8 mouse cellular contexts compared by ENCODE assay signal in the genomic region with DNA sequence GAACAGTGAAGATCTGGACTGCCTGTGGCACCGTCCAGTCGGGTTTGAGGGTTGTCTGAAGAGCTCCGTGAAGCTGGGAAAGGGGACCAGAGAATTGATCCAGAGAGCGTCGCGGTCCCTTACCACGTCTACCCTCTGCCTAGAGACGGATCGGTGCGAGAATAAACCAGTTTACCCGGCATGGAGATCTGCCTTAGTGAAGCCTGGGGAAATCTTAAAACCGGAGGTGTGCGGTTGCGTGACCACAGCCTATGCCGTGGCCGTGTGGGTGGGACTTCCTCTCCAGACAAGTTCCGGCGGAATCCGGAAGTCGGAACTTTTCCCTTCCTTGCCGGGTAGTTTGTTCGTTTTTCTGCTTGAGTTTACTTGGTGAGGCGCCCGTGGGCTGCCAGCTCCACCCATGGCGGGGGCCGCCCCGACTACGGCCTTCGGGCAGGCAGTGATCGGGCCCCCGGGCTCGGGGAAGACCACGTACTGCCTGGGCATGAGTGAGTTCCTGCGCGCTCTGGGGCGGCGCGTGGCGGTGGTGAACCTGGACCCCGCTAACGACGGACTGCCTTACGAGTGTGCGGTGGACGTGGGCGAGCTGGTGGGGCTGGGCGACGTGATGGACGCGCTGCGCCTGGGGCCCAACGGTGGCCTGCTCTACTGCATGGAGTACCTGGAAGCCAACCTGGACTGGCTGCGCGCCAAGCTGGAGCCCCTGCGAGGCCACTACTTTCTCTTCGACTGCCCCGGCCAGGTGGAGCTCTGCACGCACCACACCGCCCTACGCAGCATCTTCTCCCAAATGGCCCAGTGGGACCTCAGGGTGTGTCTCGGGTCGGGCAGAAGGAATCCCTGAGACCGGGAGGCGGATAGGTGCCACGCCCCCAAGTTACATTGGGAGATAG. TPM values are rescaled to one million over a fixed set of nuclear protein-coding genes. Genes with fewer than 3 reads are reported as not detected.
DNase-seq lines count a peak whose midpoint lies in the region; ATAC-seq lines count a peak whose summit lies in the region.

A gene (plus strand): TSS at position 304 of the 893 bp plus-strand sequence.

- ATAC-seq in inflammation-experienced regulatory T-cells, adult 6 months = peak; percentile 98

- H3K4me3 ChIP-seq in megakaryocyte, embryonic 14.5 days (replicated peaks) = peak within 1 kb of the TSS; percentile 100

- DNase-seq in adrenal gland, adult (ENCODE audit: inconsistent age in 2 of 2, low spot score in 1 of 2) = peak; percentile 85 to 93
- peak; percentile 90 for DNase-seq in embryo, embryonic 10 days (ENCODE audit: low spot score)
- DNase-seq in gastrocnemius, postnatal 10 days = peak; percentile 77
- peak; percentile 33 to 83 for DNase-seq in left cerebral cortex, adult 9 months (ENCODE audit: low spot score in 2 of 2)
- peak; percentile 91 to 92 for DNase-seq in right cerebral cortex, postnatal 10 days (ENCODE audit: low spot score in 2 of 2)
- DNase-seq in urinary bladder, postnatal 4 days (ENCODE audit: low spot score in 2 of 2) = peak; percentile 68 to 86

- no peaks in the 10 kb centered on the region for H3K9me3 ChIP-seq in megakaryocyte, embryonic 14.5 days

- H3K27me3 ChIP-seq in megakaryocyte, embryonic 14.5 days (replicated peaks) = no peaks in the 10 kb centered on the region

- peaks cover 74% of the 10 kb centered on the region for H3K36me3 ChIP-seq in megakaryocyte, embryonic 14.5 days (replicated peaks; ENCODE audit: low read length)

- peaks cover 42% of the 10 kb centered on the region for H3K4me1 ChIP-seq in megakaryocyte, embryonic 14.5 days

RNA-seq across cellular contexts. Expression of the gene that starts here (rescaled TPM):
- total RNA-seq in gastrocnemius, postnatal 10 days (2021) = 1 to 10 TPM; 5.6 TPM
- polyA plus RNA-seq in inflammation-experienced regulatory T-cells, adult 6 months (2017; shearing (Covaris generic)) = 1 to 10 TPM; 6.1 to 6.7 (median 6.4) TPM
- 45.3 and 49.8 TPM in 2 replicates for polyA plus RNA-seq in megakaryocyte, embryonic 14.5 days (2012; ENCODE audit: insufficient read depth, low replicate concordance)

Comparison
In these comparisons a context has a peak if more than half of its experiments do, and no peak if none do; other contexts are left out.
1. Peak in every context shown above with its lines: DNase-seq, ATAC-seq and H3K4me3 ChIP-seq.